Mouse (Mus musculus): ENCODE results near the gene Cebpa.

DNA sequence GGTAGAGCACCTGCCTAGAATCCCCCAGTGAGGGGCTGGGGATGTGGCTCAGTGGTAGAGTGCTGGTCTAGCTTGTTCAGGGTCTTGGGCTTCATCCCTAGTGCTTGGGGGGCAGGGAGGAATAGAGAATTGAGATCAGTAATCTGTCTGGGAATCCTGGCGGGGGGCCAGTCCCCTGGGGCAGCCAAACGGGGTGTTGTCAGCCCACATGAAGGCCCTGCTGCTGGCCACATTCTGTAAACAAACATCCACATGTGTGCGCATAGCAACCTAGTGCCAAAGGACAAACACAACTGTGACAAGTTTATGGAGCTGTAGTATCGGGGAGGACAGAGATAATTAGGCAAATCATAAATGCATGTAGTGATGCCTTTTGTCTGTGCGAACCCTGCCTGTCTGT is 15.5 kb downstream of the Cebpa start:
- TF ChIP-seq POLR2A (IDR thresholded peaks at IDR 0.05; ENCODE audit: control insufficient read depth, extremely low read depth, insufficient read depth, low read length, poor library complexity): no peak
- no peak for TF ChIP-seq CTCF (IDR thresholded peaks at IDR 0.05; ENCODE audit: borderline replicate concordance, control insufficient read depth, extremely low read depth, insufficient read depth, low read length, poor library complexity)
